Mouse (Mus musculus) MEL (cell line): ENCODE results near the gene Gnas. TPM values are rescaled to one million over a fixed set of nuclear protein-coding genes. Genes with fewer than 3 reads are reported as not detected.

Experiments used
- DNase-seq: peaks from one replicate; pipeline ENCODE4 v3.0.0; 2011; ENCODE audit warnings: low read depth, low spot score
- H3K27ac ChIP-seq: 2 replicates; pipeline ENCODE4 v1.5.1; 2012; ENCODE audit warnings: low read depth, mild to moderate bottlenecking, control low read depth, low read length, moderate library complexity; ENCODE audit not compliant: control insufficient read depth
- H3K27me3 ChIP-seq, 2 experiments: fragments of 150-350 bp in 1 of 2; sonication (generic) in 1 of 2; 2 replicates each; pipeline ENCODE4 v1.6.1; 2012; ENCODE audit warnings: low read length in 2 of 2, mild to moderate bottlenecking in 2 of 2, improper control_type of control experiment in 1 of 2, moderate library complexity in 1 of 2; ENCODE audit not compliant: insufficient read depth in 2 of 2, control insufficient read depth in 1 of 2
- H3K36me3 ChIP-seq, 2 experiments: 2 replicates each; pipeline ENCODE4 v1.6.1; 2012 to 2014; ENCODE audit warnings: low read length in 2 of 2, improper control_type of control experiment in 1 of 2, inconsistent platforms in 1 of 2, mild to moderate bottlenecking in 1 of 2; ENCODE audit not compliant: insufficient read depth in 2 of 2, control insufficient read depth in 1 of 2
- H3K4me1 ChIP-seq, 2 experiments: fragments of 150-350 bp in 1 of 2; sonication (generic) in 1 of 2; 2 replicates each; pipeline ENCODE4 v1.6.1; 2012; ENCODE audit warnings: low read length in 2 of 2, improper control_type of control experiment in 1 of 2, mild to moderate bottlenecking in 1 of 2; ENCODE audit not compliant: insufficient read depth in 2 of 2, control insufficient read depth in 1 of 2
- H3K4me3 ChIP-seq, 2 experiments: fragments of 150-350 bp in 1 of 2; sonication (generic) in 1 of 2; 2 replicates each; pipeline ENCODE4 v1.5.1; 2012; ENCODE audit warnings: low read depth in 2 of 2, low read length in 2 of 2, mild to moderate bottlenecking in 2 of 2, moderate library complexity in 2 of 2, control low read depth in 1 of 2, improper control_type of control experiment in 1 of 2; ENCODE audit not compliant: control insufficient read depth in 1 of 2, insufficient read depth in 1 of 2
- H3K79me2 ChIP-seq: 2 replicates; pipeline ENCODE4 v1.6.1; 2012; ENCODE audit warnings: mild to moderate bottlenecking, low read length, moderate library complexity; ENCODE audit not compliant: control insufficient read depth, poor library complexity, insufficient read depth
- H3K9ac ChIP-seq: 2 replicates; pipeline ENCODE4 v1.6.1; 2012; ENCODE audit warnings: low read depth, mild to moderate bottlenecking, control low read depth, low read length, moderate library complexity; ENCODE audit not compliant: control insufficient read depth, poor library complexity, severe bottlenecking
- H3K9me3 ChIP-seq: fragments of 150-350 bp; sonication (generic); replicated peaks from 2 replicates; pipeline ENCODE4 v1.6.1; 2012; ENCODE audit warnings: mild to moderate bottlenecking, low read length, improper control_type of control experiment, moderate library complexity; ENCODE audit not compliant: insufficient read depth
- BHLHE40 ChIP-seq: IDR thresholded peaks from 2 replicates; pipeline ENCODE4 v1.6.1; 2012; ENCODE audit warnings: low read depth, mild to moderate bottlenecking, inconsistent platforms, low read length, improper control_type of control experiment, borderline replicate concordance
- CHD2 ChIP-seq: IDR thresholded peaks from 2 replicates; pipeline ENCODE4 v1.6.1; 2011; ENCODE audit warnings: low read length, improper control_type of control experiment
- CTCF ChIP-seq, 3 experiments: IDR thresholded peaks in 2 of 3; conservative IDR thresholded peaks in 1 of 3; 2 replicates each; pipeline ENCODE4 v1.5.1; 2011 to 2012; ENCODE audit warnings: low read length in 3 of 3, low read depth in 2 of 3, mild to moderate bottlenecking in 2 of 3, improper control_type of control experiment in 1 of 3, inconsistent platforms in 1 of 3, mixed read lengths in 1 of 3, moderate library complexity in 1 of 3; ENCODE audit not compliant: control insufficient read depth in 1 of 3, insufficient read depth in 1 of 3, poor library complexity in 1 of 3, severe bottlenecking in 1 of 3
- ELF1 ChIP-seq: IDR thresholded peaks from 2 replicates; pipeline ENCODE4 v1.6.1; 2014; ENCODE audit warnings: low read depth, mild to moderate bottlenecking, inconsistent platforms, low read length, improper control_type of control experiment, moderate library complexity
- EP300 ChIP-seq, 2 experiments: IDR thresholded peaks; 2 replicates each; pipeline ENCODE4 v1.6.1; 2011; ENCODE audit warnings: improper control_type of control experiment in 2 of 2, low read length in 2 of 2, low read depth in 1 of 2, mild to moderate bottlenecking in 1 of 2
- ETS1 ChIP-seq: IDR thresholded peaks from 2 replicates; pipeline ENCODE4 v1.6.1; 2012; ENCODE audit warnings: low read depth, mild to moderate bottlenecking, inconsistent platforms, low read length, improper control_type of control experiment, moderate library complexity
- GATA1 ChIP-seq: IDR thresholded peaks from 2 replicates; pipeline ENCODE4 v1.6.1; 2011; ENCODE audit warnings: low read depth, low read length, improper control_type of control experiment
- JUND ChIP-seq: IDR thresholded peaks from 2 replicates; pipeline ENCODE4 v1.6.1; 2011; ENCODE audit warnings: low read depth, mild to moderate bottlenecking, improper control_type of control experiment, low read length
- MAFK ChIP-seq: IDR thresholded peaks from 2 replicates; pipeline ENCODE4 v1.6.1; 2011; ENCODE audit warnings: low read depth, mild to moderate bottlenecking, low read length, improper control_type of control experiment, borderline replicate concordance
- MAX ChIP-seq: IDR thresholded peaks from 2 replicates; pipeline ENCODE4 v1.6.1; 2011; ENCODE audit warnings: low read length, improper control_type of control experiment
- MAZ ChIP-seq: IDR thresholded peaks from 2 replicates; pipeline ENCODE4 v1.6.1; 2012; ENCODE audit warnings: low read depth, mild to moderate bottlenecking, inconsistent platforms, low read length, improper control_type of control experiment
- MYB ChIP-seq: IDR thresholded peaks from 2 replicates; pipeline ENCODE4 v1.6.1; 2011; ENCODE audit warnings: mild to moderate bottlenecking, low read depth, low read length, improper control_type of control experiment
- NELFE ChIP-seq: IDR thresholded peaks from 2 replicates; pipeline ENCODE4 v1.6.1; 2011; ENCODE audit warnings: low read depth, low read length, improper control_type of control experiment
- NRF1 ChIP-seq: IDR thresholded peaks from 2 replicates; pipeline ENCODE4 v1.6.1; 2014; ENCODE audit warnings: low read depth, mild to moderate bottlenecking, inconsistent platforms, low read length, improper control_type of control experiment, moderate library complexity; ENCODE audit not compliant: poor library complexity, insufficient read depth, severe bottlenecking
- POLR2A ChIP-seq, 2 experiments: IDR thresholded peaks; 2 replicates each; pipeline ENCODE4 v1.6.1; 2011 to 2012; ENCODE audit warnings: low read length in 2 of 2, mild to moderate bottlenecking in 2 of 2, control low read depth in 1 of 2, improper control_type of control experiment in 1 of 2, low read depth in 1 of 2, moderate library complexity in 1 of 2; ENCODE audit not compliant: control insufficient read depth in 1 of 2, insufficient read depth in 1 of 2, poor library complexity in 1 of 2
- RCOR1 ChIP-seq: IDR thresholded peaks from 2 replicates; pipeline ENCODE4 v1.6.1; 2012; ENCODE audit warnings: low read depth, mild to moderate bottlenecking, inconsistent platforms, low read length, improper control_type of control experiment
- SMC3 ChIP-seq: IDR thresholded peaks from 2 replicates; pipeline ENCODE4 v1.6.1; 2011; ENCODE audit warnings: low read depth, low read length, improper control_type of control experiment
- TBP ChIP-seq: IDR thresholded peaks from 2 replicates; pipeline ENCODE4 v1.8.0; 2011; ENCODE audit warnings: low read depth, low read length, improper control_type of control experiment
- TCF12 ChIP-seq: IDR thresholded peaks from 2 replicates; pipeline ENCODE4 v1.6.1; 2014; ENCODE audit warnings: low read depth, mild to moderate bottlenecking, inconsistent platforms, low read length, improper control_type of control experiment, moderate library complexity
- USF2 ChIP-seq, 2 experiments: IDR thresholded peaks; 2 replicates each; pipeline ENCODE4 v1.6.1; 2011 to 2012; ENCODE audit warnings: improper control_type of control experiment in 2 of 2, low read length in 2 of 2, borderline replicate concordance in 1 of 2, inconsistent platforms in 1 of 2, low read depth in 1 of 2, mild to moderate bottlenecking in 1 of 2; ENCODE audit not compliant: insufficient read depth in 1 of 2
- ZKSCAN1 ChIP-seq: IDR thresholded peaks from 2 replicates; pipeline ENCODE4 v1.6.1; 2012; ENCODE audit warnings: low read depth, mild to moderate bottlenecking, inconsistent platforms, low read length, improper control_type of control experiment, moderate library complexity
- ZNF384 ChIP-seq: IDR thresholded peaks from 2 replicates; pipeline ENCODE4 v1.6.1; 2012; ENCODE audit warnings: low read depth, mild to moderate bottlenecking, inconsistent platforms, low read length, improper control_type of control experiment
- polyA plus RNA-seq, 2 experiments: library from polyadenylated mRNA; stranded (reverse) in 1 of 2; unstranded in 1 of 2; fragments of >175 nt in 1 of 2; fragments of >200 nt in 1 of 2; gene quantifications; 2 replicates each; pipeline versions ENCODE4 v1.2.1 to v1.2.4; 2012; ENCODE audit warnings: low replicate concordance in 2 of 2, low read depth in 1 of 2; ENCODE audit not compliant: insufficient read length in 2 of 2, insufficient read depth in 1 of 2, missing spikeins in 1 of 2
- total RNA-seq: library from RNA; depleted of rRNA; stranded (reverse); fragments of 300-350 nt; gene quantifications from 2 replicates; pipeline ENCODE4 v1.2.3, GENCODE M21; 2012

Gene Gnas
- total and polyA plus RNA-seq, 3 experiments, result 273 to 447 (median 383) TPM

DNA sequence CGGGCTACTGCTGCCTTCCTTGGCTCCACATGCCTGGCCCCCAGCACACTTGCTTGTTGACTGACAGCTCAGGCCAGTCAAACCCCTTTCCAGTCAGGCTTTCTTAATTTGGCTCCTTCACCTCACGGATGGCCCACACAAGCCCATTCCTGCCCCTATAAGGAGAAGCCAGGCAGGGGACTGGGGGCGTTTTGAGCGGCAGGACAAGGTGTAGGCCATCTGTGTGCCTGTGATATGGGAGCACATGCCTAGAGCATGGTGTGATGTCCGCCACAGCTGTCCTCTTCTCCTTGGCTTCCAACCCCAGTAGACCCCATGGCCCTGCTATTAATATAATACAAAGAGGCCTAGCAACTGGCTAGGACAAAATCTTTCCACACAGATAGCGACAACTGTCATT, 12.7 kb upstream of the Gnas start:
- Histone ChIP-seq H3K36me3 (no peaks in the 10 kb centered on the region), H3K27me3 (no peaks in the 10 kb centered on the region), H3K4me1 (no peaks in the 10 kb centered on the region), H3K27ac (no peak overlapping the region), H3K9me3 (no peaks in the 10 kb centered on the region), H3K9ac (no peak overlapping the region), H3K79me2 (no peaks in the 10 kb centered on the region), H3K4me3 (no peak overlapping the region)
- DNase-seq, result no peak
- TF ChIP-seq SMC3 (no peak), MAX (no peak), TBP (no peak), TCF12 (no peak), ELF1 (no peak), JUND (no peak), USF2 (IDR thresholded peaks at IDR 0.05; ENCODE audit: borderline replicate concordance in 1 of 2, insufficient read depth in 1 of 2, low read depth in 1 of 2, low read length in 2 of 2) (no peak), RCOR1 (no peak), POLR2A (IDR thresholded peaks at IDR 0.05; ENCODE audit: control insufficient read depth in 1 of 2, insufficient read depth in 1 of 2, low read depth in 1 of 2, low read length in 2 of 2, poor library complexity in 1 of 2) (no peak), ZKSCAN1 (no peak), NRF1 (no peak), ETS1 (no peak), MYB (no peak), CHD2 (no peak), CTCF (IDR thresholded peaks at IDR 0.05 in 2 of 3, conservative IDR thresholded peaks at IDR 0.05 in 1 of 3; ENCODE audit: control insufficient read depth in 1 of 3, insufficient read depth in 1 of 3, low read depth in 2 of 3, low read length in 3 of 3, poor library complexity in 1 of 3, severe bottlenecking in 1 of 3) (no peak), EP300 (IDR thresholded peaks at IDR 0.05; ENCODE audit: low read depth in 1 of 2, low read length in 2 of 2) (no peak), ZNF384 (no peak), BHLHE40 (no peak), GATA1 (no peak)

DNA sequence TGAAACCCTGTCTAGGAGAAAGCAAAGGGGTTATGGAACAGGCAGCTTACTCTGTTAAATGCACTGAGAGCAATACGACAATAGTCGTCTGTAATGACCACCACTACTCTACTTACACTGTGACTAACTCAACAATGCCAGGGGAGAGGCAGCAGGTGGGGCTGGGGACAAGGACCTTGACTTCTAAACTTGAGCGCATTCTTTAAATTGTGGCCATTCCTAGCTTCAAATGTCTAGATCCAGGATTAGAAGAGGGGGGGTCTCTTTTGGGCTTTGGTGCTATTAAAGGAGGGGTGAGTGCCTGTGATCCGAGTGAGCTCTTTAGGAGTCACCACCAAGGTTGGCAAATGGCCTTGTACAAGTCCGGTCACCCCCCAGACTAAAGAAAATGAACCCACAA, 11.0 kb upstream of the Gnas start:
- no peak overlapping the region for H3K27ac ChIP-seq
- no peaks in the 10 kb centered on the region for H3K4me1 ChIP-seq
- H3K4me3 ChIP-seq, result no peak overlapping the region
- no peaks in the 10 kb centered on the region for H3K79me2 ChIP-seq
- TF ChIP-seq NELFE (no peak), MAZ (no peak), NRF1 (no peak), MAFK (no peak)
- no peaks in the 10 kb centered on the region for H3K36me3 ChIP-seq
- no peaks in the 10 kb centered on the region for H3K27me3 ChIP-seq
- no peak overlapping the region for H3K9ac ChIP-seq
- no peak for DNase-seq
- H3K9me3 ChIP-seq, result no peaks in the 10 kb centered on the region
